Mouse (Mus musculus) kidney, adult 2 months (tissue): ENCODE measurements around the gene Slc24a2.

Experiments used
- CTCF ChIP-seq: fragments of 200-500 bp; conservative IDR thresholded peaks from 2 replicates; pipeline ENCODE4 v1.5.1; 2011; ENCODE audit warnings: low read depth, mild to moderate bottlenecking, control low read depth, low read length, moderate library complexity, mixed read lengths; ENCODE audit not compliant: insufficient read depth, insufficient read length
- POLR2A ChIP-seq: fragments of 200-500 bp; IDR thresholded peaks from one replicate; pipeline ENCODE4 v1.6.1; 2011; ENCODE audit warnings: low read depth, low read length, control low read depth

DNA sequence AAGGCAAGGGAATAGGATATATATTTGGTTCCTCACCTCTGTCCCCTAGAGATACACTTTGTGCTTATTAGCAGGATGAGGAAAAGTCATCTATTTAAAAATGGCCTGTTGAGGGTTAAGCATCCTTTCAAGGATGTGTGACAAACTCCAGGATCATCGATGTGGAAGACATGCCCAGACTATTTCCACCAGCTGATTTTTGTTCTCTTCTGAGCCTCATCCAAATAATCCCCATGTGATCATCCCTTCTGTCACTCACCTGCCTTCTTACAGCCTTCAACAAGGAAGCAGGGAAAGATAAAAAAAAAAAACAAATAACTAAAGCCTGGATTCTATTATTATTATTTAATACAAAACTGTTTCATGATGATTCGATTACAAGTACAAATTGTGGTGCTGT, 44.0 kb upstream of the Slc24a2 start:
- TF ChIP-seq CTCF (no peak), POLR2A (no peak)
